Mouse (Mus musculus): ENCODE results near the gene Samhd1. TPM values are rescaled to one million over a fixed set of nuclear protein-coding genes. Genes with fewer than 3 reads are reported as not detected.

The Samhd1 gene
- total RNA-seq, 1 experiment from 2014 or later = 52.4 TPM

- no peak for ATAC-seq (replicated peaks; ENCODE audit: low read depth, poor library complexity, severe bottlenecking)
These were observed 75.9 kb downstream of the Samhd1 start for GRCm38 (mm10) chr2:157059166-157059565.

DNA sequence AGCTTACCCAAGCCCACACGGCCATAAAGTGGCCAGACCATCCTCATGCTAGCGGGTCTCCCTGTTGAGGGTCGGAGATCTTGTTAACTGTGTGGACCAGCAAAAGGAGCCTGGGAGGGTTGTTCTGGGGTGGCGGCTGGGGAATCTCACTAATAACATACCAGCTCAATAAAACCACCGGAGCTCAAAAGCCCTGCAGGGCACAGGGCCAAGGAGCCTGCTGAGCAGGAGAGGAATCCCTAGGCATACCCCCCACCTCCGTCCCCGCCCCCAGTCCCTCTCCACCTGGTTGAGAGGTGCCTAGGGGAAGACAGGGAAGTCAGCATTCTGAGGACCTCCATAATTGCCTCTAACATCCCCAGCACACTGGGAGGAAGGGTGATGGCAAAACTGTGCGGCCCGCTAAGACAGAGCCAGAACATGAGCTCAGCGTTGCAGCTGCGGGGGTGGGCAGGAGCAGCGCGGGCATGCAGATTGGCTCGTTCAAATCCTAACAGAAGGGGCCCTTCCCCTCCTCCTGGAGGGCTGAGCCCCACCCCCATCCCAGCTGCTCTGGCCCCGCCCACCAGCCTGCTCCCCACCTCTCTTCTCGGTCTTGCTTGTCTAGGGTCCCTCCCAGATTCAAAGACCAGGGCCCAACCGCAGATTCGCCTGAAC is 76.6 kb downstream of the Samhd1 start:
- ATAC-seq (replicated peaks; ENCODE audit: low read depth, poor library complexity, severe bottlenecking) = no peak

DNA sequence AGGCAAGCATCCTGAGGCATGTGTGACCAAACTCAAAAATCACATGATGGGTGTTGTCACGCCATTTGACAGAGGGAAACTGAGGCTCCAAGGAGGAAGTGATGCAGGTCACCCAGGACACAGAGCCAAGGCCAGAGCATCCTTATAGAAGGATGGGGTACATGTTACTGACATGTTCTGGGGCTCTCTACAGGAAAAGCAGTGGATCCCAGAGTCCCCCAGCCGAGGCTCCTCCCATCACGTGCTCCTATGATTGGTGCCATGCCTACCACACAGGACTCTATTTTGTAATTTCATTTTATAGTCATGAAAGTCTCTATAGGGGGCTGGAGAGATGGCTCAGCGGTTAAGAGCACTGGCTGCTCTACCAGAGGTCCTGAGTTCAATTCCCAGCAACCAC is 77.3 kb downstream of the Samhd1 start:
- ATAC-seq (replicated peaks; ENCODE audit: low read depth, poor library complexity, severe bottlenecking) = no peak

GRCm38 (mm10) chr2:157057186-157057585 is 77.9 kb downstream of the Samhd1 start:
- no peak for ATAC-seq (replicated peaks; ENCODE audit: low read depth, poor library complexity, severe bottlenecking)

GRCm38 (mm10) chr2:157055721-157056120 is 79.3 kb downstream of the Samhd1 start:
- ATAC-seq (replicated peaks; ENCODE audit: low read depth, poor library complexity, severe bottlenecking) = no peak

DNA sequence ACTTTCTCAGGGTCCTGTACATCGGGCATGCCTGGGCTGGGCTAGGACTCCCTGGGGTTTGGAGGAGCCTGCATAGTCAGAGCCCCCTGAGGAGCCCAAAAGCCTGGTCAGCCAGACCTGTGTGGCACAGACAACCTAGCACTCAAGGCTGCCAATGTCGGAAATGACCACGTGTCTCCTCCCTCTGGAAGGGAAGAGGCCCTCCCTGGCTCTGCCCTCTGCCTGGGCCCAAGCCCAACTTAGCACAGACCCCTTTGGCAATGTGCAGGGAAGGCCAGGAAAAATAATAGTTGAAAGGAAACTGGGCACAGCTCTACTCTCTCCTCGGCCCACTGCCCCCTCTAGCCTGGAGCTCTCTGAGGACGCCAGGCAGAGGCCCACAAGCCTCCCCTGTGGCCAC is 80.2 kb downstream of the Samhd1 start:
- no peak for ATAC-seq (replicated peaks; ENCODE audit: low read depth, poor library complexity, severe bottlenecking)

DNA sequence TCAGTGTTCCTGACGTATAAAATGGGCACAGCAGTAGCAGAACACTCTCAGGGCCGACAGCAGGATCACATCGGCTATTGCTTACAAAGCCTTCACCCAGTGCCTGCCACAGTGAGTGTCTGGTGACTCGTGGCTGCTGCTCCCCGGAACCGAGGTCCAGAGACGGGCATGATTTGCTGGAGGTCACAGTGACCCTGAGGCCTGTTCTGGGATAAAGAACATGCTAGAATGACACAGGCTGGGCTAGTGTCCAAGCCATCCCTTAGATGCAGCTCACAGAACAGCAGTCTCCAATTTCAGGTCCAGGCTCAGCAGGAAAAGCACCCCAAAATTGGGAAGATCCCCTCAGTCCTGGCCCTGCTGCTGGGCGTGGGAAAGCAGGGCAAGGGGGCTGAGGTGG is 80.8 kb downstream of the Samhd1 start:
- no peak for ATAC-seq (replicated peaks; ENCODE audit: low read depth, poor library complexity, severe bottlenecking)

DNA sequence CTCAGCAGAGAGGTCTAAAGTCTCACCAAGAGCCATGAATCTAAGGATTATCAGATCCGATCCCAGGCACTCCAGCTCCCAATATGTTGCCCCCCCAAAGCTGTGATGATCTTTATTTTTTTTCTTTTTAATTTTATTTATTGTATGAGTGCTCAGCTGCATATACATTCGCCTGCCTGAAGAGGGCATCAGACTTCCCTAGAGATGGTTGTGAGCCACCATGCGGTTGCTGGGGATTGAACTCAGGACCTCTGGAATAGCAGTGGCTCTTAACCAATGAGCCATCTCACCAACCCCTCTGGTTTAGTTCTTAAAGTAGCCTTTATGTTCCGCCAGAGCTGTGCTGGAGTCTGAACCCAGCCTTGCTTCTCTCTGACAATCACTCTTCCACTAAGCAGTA is 81.3 kb downstream of the Samhd1 start:
- ATAC-seq (replicated peaks; ENCODE audit: low read depth, poor library complexity, severe bottlenecking) = no peak; the same call in 1 of the 2 replicates

DNA sequence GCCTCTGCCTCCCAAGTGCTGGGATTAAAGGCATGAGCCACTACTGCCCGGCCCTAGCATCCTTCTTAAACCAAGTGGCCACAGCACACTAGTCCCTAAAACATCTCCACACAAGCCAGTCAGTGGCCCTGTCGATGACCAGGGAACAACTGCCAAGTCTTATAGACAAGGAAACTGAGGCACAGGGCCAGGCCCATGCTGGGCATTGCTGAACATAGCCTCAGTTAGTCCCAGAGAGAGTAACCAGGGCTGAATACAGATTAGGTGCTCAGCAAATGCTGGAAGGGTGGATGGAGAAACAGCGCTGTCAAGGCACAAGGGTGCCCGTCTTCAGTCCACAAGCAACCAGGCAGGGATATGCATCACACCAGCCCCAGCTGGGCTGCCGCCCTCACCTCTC is 81.9 kb downstream of the Samhd1 start:
- no peak for ATAC-seq (replicated peaks; ENCODE audit: low read depth, poor library complexity, severe bottlenecking)

GRCm38 (mm10) chr2:157052448-157052847 is 82.6 kb downstream of the Samhd1 start:
- ATAC-seq (replicated peaks; ENCODE audit: low read depth, poor library complexity, severe bottlenecking) = no peak

GRCm38 (mm10) chr2:157049831-157050243 is 85.2 kb downstream of the Samhd1 start:
- no peak for ATAC-seq (replicated peaks; ENCODE audit: low read depth, poor library complexity, severe bottlenecking)

DNA sequence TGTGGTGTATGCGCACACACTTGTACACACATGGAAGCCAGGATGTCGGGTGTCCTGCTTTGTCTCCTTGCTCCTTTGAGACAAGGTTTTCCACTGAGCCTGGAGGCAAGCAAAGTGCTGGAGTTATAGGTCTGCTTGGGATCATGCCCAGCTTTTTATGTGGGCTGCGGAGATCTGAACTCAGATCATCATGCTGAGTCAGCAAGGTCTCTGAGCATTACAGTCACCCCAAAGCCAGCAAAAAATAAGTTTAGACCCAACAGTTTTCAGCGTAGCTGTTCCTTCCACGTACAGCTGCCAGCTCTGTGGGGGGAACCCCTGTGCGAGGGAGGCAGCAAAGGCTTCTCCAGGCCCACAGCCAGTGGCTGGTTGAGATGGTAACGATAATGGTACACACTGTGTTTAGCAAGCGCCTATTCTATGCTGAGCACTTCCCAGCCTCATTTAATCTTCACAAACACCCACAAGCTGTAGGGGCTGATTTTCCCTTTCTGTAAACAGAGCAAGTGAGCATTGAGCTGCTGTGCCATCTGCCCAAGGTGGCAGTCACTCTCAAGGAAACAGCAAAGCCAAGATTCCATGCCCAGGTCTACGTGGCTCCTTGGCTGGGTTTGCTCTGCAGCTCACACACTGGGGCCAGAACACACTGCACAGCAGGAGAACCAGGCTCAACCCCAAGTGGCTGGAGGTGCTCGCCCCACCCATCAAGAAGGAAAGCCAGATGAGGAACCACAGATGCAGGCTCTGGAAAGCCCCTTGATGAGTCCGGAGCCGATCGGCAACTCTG is 86.5 kb downstream of the Samhd1 start:
- peak; percentile 56; the same call in 1 of the 2 replicates for ATAC-seq (replicated peaks; ENCODE audit: low read depth, poor library complexity, severe bottlenecking)

Other genes with a start within 250 kb of the Samhd1 start
- gene Sla2, start 248.1 kb downstream of the Samhd1 start, total RNA-seq (2017) = 1.0 and 3.4 TPM in 2 replicates
- 41.5 and 42.7 TPM in 2 replicates for gene Ndrg3, start 143.2 kb downstream of the Samhd1 start, total RNA-seq (2017)
- gene Dsn1, start 128.1 kb downstream of the Samhd1 start, total RNA-seq (2017) = 29.0 and 42.4 TPM in 2 replicates
- gene Soga1, start 56.0 kb downstream of the Samhd1 start, total RNA-seq (2017) = 5.6 and 7.0 TPM in 2 replicates
- not detected in 2 replicates for gene Tldc2, start 48.2 kb downstream of the Samhd1 start, total RNA-seq (2017)
- gene Rbl1, start 69.3 kb upstream of the Samhd1 start, total RNA-seq (2017) = 87.0 and 92.3 TPM in 2 replicates
- 178 and 202 TPM in 2 replicates for gene Rpn2, start 143.8 kb upstream of the Samhd1 start, total RNA-seq (2017)
- 0.05 and 1.4 TPM in 2 replicates for gene Mroh8, start 144.3 kb upstream of the Samhd1 start, total RNA-seq (2017)
- gene Ghrh, start 212.2 kb upstream of the Samhd1 start, total RNA-seq (2017) = not detected in 2 replicates
- gene Manbal, start 232.3 kb upstream of the Samhd1 start, total RNA-seq (2017) = 6.4 and 7.6 TPM in 2 replicates